Mouse (Mus musculus): ENCODE data around the gene Mtr. TPM values are rescaled to one million over a fixed set of nuclear protein-coding genes. Genes with fewer than 3 reads are reported as not detected.
"Not testable (repeated sequence)": the region's sequence is repeated elsewhere in the genome, so short reads cannot be mapped to it uniquely, and the experiment has no call there.

Gene Mtr
- polyA plus RNA-seq, 1 experiment from 2014 or later = 12.4 TPM

GRCm38 (mm10) chr13:12146402-12146801 is 111.5 kb downstream of the Mtr start:
- Histone ChIP-seq H3K4me1 (no peaks in the 10 kb centered on the region), H3K4me2 (no peak overlapping the region), H3K27me3 (no peaks in the 10 kb centered on the region), H3K36me3 (no peaks in the 10 kb centered on the region), H3K4me3 (no peak overlapping the region), H3K27ac (no peak overlapping the region), H3K9me3 (no peaks in the 10 kb centered on the region), H3K9ac (no peak overlapping the region)
- 79% methylated on average over 2 of the region's 2 CpGs for WGBS
- no peak for ATAC-seq (ENCODE audit: insufficient number of reproducible peaks, low FRiP score, low TSS enrichment, low read depth)

- no peaks in the 10 kb centered on the region for H3K27me3 ChIP-seq
- 90% methylated on average over 5 of the region's 5 CpGs for WGBS
- H3K36me3 ChIP-seq = no peaks in the 10 kb centered on the region
Observed at GRCm38 (mm10) chr13:12143347-12143746, 114.6 kb downstream of the Mtr start.

GRCm38 (mm10) chr13:12136461-12136860 is 121.5 kb downstream of the Mtr start:
- not testable (repeated sequence) for H3K9me3 ChIP-seq
- 85% methylated on average over 10 of the region's 10 CpGs for WGBS

More at GRCm38 (mm10) chr13:12143347-12143746, 114.6 kb downstream of the Mtr start:
- Histone ChIP-seq H3K4me1 (no peaks in the 10 kb centered on the region), H3K4me2 (no peak overlapping the region), H3K9me3 (no peaks in the 10 kb centered on the region), H3K27ac (no peak overlapping the region), H3K9ac (no peak overlapping the region), H3K4me3 (no peak overlapping the region)
- no peak for ATAC-seq (ENCODE audit: insufficient number of reproducible peaks, low FRiP score, low TSS enrichment, low read depth)

GRCm38 (mm10) chr13:12133549-12133948 is 124.4 kb downstream of the Mtr start:
- H3K4me1 ChIP-seq = no peaks in the 10 kb centered on the region
- no peak overlapping the region for H3K9ac ChIP-seq
- H3K27me3 ChIP-seq = no peaks in the 10 kb centered on the region
- no peak overlapping the region for H3K4me2 ChIP-seq
- H3K36me3 ChIP-seq = no peaks in the 10 kb centered on the region
- 67% methylated on average over 7 of the region's 7 CpGs for WGBS
- H3K9me3 ChIP-seq = no peaks in the 10 kb centered on the region
- no peak overlapping the region for H3K4me3 ChIP-seq
- ATAC-seq (ENCODE audit: insufficient number of reproducible peaks, low FRiP score, low TSS enrichment, low read depth) = no peak
- H3K27ac ChIP-seq = no peak overlapping the region

More at GRCm38 (mm10) chr13:12136461-12136860, 121.5 kb downstream of the Mtr start:
- not testable (repeated sequence) for H3K4me3 ChIP-seq; H3K9ac ChIP-seq; H3K36me3 ChIP-seq; ATAC-seq (ENCODE audit: insufficient number of reproducible peaks, low FRiP score, low TSS enrichment, low read depth); H3K27ac ChIP-seq; H3K4me2 ChIP-seq; H3K4me1 ChIP-seq; H3K27me3 ChIP-seq

Other genes starting within 250 kb of the Mtr start
- gene Ryr2, start 151.2 kb downstream of the Mtr start, polyA plus RNA-seq (2015; fragmentation: Nextera tagmentation; extraction: Ambion mirVana) = 0.20 and 0.42 TPM in 2 replicates
- 158 and 510 TPM in 2 replicates for gene Actn2, start 82.6 kb upstream of the Mtr start, polyA plus RNA-seq (2015; fragmentation: Nextera tagmentation; extraction: Ambion mirVana)
- gene Heatr1, start 136.9 kb upstream of the Mtr start, polyA plus RNA-seq (2015; fragmentation: Nextera tagmentation; extraction: Ambion mirVana) = 13.4 and 14.2 TPM in 2 replicates
- 23.4 and 23.6 TPM in 2 replicates for gene Lgals8, start 206.8 kb upstream of the Mtr start, polyA plus RNA-seq (2015; fragmentation: Nextera tagmentation; extraction: Ambion mirVana)